Mouse (Mus musculus): ENCODE data around the gene Aff3.

The Aff3 gene

DNA sequence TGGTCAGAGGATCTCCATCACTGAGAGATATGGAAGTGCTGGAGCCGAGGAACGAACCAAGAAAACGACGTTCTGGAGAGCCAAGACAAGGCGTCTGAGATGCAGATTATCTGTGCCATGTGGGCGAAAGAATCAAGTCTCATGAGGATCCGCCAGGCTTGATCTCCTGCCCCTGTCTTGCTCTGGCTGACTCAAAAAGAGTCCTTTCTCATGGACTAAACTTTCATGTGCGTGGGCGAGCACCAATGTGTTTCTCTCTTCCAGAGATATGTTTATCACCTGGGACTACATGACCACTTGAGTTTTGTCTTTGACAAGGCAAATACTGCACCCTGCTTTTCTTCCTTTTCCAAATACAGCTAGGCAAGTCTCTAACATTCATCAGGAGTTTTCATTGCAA, 6.4 kb downstream of the Aff3 start:
- CTCF ChIA-PET, result no interaction called here

DNA sequence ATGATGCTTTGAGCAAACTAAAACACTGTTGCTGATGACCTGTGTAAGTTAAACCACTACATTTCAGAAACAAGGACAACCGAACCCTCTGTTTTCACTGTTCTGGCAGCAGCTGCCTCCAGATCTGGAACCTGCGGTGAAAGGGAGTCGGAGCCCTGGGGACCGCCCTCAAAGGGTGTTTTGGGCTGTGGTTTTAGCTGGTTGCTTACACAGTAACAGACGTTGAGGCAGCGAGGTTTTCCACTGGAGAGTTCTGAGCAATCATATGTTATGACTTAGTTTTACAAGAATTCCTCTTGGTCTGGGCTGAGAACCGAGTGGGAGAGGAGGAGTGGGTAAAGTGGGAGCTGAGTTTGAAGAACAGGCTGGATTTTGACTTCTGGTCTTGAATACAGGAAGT, 7.1 kb downstream of the Aff3 start:
- CTCF ChIA-PET, result no interaction called here

DNA sequence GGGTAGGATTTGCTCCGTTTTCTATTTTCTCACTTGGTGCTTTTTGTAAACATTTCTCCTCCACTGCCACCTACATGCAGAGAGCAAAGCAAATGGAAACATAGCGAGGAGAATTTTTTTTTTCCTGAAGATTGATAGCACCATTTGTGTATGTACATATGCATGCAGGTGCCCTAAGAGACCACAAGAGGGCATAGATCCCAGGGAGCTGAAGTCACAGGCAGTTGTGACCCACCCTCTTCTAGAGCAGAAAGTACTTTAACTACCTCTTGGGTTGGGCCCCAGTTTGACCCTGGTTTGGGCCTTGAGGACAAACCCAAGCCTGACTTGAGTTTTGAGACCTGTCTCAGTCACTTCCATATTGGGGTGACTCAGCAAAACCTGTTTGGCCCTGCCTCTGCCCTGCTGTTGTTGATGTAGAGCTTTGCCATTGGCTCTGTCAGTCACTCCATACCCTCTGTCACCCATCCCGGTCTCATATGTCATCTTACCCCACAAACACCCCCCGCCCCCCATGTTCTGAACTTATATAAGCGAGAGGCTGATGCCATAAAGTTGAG, 9.7 kb downstream of the Aff3 start:
- CTCF ChIA-PET, result interaction anchor here (0.5 to 0.9 kb wide), 3 partner anchors 9 to 575 kb away, joined by 3 to 4 read pairs (median 3); no protein-coding TSS in a partner anchor

DNA sequence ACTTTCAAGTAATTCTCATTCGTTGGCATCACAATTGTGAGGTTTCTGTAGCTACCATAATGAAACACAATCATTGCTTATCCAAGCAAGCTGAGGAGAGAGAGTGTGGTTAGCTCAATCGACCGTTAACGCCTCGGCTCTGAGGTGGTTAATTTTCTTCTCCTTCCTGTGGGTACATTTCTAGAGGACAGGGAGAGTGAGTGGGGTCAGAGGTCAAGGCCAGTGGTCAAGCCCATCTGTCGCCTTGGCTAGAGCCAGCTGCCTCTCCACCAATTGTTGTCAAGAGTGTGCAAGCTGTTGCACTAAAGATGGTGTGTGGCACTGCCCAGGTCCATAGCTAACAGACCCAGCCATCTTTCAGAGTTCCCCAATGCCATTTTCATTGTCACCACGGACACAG, 14.7 kb downstream of the Aff3 start:
- CTCF ChIA-PET, result no interaction called here

DNA sequence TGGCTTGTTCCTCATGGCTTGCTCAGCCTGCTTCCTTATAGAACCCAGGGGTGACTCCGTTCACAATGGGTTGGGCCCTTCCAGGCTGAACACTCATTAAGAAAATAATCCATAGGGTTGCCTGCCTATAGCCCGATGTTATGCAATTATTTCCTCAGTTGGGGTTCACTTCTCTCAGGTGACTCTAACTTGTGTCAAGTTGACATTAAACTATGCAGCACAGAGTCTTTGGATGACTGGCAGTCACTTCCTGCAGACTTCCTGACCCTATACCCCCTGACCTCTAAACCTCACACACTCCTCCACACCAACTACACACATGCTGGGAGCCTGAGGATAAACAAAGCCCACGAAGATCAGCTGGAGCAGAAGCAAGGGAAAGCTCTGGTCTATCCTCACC, 15.6 kb downstream of the Aff3 start:
- CTCF ChIA-PET, result no interaction called here

DNA sequence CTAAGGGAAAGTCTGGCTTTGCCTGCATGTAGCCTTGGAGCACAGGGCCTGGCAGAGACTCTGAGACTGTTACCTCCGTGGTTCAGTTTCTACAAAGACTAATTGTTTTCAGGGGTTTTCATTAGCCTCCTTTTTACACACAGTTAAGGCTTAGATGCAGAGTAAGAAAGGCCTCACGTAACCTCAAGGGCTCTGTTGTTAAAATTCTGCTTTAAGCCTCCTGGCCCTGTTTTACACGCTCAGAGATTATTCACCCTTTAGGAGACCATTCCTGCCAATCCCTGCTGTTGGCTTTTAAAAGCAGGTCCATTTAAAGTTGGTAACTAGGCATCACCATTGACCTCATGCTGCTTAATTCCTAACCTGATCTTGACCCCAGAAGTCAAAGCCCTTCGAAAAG, 22.5 kb downstream of the Aff3 start:
- CTCF ChIA-PET, result no interaction called here

DNA sequence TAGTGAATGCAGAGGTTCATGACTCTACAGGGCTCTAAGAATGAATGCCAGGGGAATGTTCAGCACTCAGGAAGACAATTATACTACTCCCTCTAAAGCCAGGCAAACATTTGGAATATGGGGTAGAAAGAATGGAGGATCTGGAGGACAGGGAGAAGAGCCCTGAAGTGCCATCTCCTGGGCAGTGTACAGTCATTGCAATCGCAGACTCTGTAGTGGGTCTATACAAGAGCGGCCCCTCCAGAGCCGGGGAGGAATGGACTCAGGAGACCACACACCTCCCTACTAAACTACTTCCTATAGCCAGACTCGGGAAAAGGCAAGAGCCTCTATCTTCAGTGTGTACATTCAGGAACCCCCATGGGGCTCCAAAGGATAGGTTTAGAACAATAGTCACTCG, 25.1 kb downstream of the Aff3 start:
- CTCF ChIA-PET, result no interaction called here

DNA sequence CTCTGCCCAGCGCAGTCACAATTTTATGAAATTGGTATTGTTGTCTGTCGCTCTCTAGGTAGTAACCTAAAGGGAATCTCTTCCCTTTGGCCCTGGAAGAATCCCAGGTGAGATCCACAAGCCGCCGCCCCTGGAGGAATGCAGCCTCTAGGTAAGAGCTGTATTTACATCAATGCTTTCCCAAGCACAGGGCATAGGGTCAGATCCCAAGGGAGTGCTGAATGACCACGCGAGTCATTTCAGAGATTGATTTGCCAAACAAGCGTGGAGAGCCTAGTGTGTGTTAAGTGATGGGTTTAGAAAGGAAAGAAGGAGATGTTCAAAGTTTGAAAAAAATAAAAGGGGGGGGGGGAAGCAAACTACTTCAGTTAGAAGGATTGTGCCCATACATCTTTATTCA, 29.2 kb downstream of the Aff3 start:
- CTCF ChIA-PET, result no interaction called here

DNA sequence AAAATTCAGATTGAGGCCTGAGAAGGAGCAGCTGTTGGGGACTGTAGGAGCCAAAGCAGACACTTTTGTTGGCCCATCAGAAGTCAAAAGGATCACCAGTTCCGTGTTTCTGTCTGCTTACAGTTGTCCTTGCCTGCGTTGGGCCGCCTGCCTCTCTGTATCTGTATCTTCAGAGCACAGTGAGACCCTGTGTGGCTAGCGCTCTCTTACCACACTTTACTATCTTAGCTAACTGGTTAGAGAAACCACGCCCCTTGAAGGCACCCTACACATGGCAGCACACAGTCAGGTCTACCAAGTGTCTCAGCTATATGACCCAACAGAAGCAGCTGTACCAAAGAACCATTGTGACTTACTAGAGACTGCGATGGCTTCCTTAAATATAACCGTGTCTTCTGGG, 30.7 kb downstream of the Aff3 start:
- CTCF ChIA-PET, result no interaction called here

DNA sequence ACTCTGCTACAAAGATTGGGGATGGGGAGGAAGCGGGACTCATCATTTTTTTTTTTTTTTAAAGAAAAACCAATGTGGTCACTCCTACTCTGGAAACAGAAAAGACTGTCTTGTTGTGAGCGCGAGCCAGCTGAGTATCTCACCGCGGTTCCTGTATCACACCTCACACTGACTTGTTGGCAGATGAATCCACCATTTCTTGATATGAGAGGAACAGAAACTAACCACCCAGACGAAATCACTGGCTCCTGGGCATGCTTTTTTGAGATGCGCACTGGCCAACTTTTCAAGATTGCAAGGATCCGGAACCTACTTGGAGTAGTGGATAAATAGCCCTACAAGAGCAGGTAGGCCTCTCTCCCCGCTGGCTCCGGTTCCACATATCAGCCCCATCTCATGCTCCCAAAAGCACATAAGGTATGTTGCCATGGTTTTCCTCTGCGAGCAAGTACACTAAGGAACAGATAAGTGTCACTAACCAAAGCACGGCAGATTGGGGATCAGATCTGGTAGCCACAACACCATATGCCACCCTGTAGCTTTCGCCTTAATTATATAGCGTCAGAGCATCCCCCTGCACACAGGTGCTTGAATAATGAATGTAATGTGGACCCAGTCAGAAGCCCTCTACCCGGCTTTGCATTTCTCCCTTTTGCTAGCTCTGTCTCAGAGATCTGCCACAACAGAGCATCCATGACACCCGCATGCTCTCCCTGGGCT, 32.1 kb downstream of the Aff3 start:
- CTCF ChIA-PET, result interaction anchor here (0.9 kb wide), 1 partner anchor 1093 kb away, joined by 6 read pairs; no protein-coding TSS in a partner anchor

DNA sequence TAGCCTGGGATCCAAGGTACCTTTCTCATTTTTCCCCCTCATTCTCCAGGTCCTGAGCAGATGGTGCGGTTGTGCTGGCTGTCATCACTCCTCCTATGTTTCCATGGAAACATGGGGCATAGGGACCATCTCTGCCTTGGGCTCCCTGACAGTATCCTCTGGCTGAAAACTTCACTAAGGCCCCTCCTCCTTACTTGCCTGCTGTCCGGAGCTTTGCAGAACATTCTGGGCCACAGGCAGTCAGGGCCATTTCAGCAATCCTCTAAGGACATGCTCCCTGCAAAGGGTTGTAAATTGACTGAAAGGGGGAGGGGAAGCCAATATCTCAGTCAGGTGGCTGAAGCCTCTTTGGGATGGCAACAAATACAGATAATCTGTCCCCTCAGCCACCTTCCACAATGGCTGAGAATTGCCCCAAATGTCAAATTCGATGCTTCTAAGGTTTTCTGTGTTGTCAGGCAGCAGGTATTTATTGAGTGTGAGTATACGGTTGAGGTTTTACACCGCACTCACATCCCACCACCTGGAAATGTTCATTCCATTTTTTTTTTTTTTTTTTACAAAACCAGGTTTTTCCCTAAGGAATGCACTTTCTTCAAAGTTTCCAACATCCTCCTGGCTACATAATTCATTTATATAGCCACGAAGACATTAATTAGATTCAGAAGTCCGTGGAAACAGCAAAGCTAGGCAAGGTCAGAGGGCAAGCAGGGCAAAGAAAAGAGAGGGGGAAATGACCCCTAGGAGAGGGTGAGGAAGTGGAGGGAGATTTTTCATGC, 33.1 kb downstream of the Aff3 start:
- CTCF ChIA-PET, result interaction anchor here (0.9 kb wide), 1 partner anchor 1092 kb away, joined by 6 read pairs; no protein-coding TSS in a partner anchor

DNA sequence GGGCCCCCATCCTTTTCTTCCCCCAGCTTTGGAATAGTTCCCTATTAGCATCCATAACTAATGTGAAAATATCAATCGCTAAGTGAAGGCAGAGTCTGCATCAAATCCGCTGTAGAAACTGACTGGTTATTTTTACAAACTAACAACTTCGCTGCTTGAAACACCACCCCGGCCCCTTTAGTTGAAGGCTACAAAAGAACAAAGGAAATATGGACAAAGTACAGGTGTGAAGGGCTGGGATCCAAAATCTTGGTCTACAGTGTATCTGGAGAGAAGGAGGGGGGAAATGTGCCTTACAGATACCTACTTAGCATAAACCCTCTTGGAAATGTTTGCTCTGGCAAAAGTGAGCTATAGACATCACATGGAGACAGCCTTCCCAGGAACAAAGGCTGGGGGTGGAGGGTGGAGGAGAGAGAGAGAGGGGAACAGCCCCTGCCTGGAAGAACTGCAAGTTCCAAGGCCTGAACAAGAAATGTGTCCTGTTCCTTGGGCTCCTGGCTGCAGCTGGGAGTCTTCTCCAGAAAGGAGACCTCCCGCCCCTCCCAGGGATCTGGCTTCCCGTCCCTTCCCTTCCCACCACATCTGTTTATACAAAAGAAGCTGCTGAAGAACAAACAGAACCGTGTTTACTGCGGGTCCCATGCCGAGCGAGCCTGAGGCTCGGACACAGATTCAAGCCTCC, 35.7 kb downstream of the Aff3 start:
- CTCF ChIA-PET, result no interaction called here

DNA sequence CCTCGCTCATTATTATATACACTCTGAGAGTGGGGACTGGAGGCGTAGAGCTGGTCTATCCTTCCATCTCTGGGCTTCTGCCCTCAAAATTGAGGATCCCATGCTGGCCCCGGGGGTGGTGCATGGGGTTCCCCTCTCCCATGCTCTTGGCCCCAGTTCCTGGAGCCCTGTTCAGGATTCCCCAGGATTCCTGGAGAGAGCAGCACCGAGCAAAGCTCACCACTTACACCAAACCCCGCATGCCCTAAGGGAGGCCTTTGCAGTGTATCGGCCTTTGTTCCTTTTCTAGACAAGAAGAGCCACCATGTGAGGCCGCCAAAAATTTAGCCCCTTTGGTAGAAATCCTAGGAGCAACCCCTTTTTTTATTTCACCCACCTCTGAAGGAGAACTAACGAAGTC, 36.3 kb downstream of the Aff3 start:
- CTCF ChIA-PET, result interaction anchor here (0.6 to 1.2 kb wide), 2 partner anchors 9 to 46 kb away, joined by 3 read pairs; no protein-coding TSS in a partner anchor

DNA sequence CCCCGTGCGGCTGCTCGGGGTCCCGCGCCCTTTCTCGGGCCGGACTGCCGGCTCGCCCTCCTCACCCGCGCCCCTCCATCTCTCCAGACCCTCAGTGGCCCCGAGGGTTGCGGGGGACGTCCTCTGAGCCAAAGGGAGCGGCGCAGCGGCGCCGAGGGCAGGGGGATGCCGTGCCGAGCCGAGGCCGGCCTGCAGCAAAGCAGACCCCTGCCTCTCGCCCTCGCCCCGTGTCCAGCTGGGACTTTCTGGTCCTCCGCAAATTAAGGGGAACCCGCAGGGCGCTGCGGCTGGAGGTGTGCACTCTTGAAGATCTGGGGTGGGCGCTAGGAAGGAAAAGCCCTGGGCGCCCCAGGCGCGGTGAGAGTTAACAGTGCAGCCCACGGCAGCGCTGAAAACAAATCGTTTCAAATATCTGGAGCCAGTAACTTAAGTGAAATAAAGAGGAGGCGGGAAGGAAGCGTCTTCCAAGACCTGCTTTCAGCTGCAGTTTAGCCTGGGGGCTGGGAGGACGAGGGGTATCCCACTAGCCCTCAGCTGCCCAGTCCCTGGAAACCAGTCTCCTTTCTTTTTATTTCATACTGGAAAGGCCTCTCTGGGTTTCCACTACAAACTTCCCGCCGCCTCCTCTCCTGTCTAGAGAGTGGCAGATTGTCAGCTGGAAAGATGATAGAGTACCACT, 36.9 kb downstream of the Aff3 start:
- CTCF ChIA-PET, result interaction anchor here (0.6 to 1.2 kb wide), 2 partner anchors 8 to 45 kb away, joined by 3 read pairs; no protein-coding TSS in a partner anchor

DNA sequence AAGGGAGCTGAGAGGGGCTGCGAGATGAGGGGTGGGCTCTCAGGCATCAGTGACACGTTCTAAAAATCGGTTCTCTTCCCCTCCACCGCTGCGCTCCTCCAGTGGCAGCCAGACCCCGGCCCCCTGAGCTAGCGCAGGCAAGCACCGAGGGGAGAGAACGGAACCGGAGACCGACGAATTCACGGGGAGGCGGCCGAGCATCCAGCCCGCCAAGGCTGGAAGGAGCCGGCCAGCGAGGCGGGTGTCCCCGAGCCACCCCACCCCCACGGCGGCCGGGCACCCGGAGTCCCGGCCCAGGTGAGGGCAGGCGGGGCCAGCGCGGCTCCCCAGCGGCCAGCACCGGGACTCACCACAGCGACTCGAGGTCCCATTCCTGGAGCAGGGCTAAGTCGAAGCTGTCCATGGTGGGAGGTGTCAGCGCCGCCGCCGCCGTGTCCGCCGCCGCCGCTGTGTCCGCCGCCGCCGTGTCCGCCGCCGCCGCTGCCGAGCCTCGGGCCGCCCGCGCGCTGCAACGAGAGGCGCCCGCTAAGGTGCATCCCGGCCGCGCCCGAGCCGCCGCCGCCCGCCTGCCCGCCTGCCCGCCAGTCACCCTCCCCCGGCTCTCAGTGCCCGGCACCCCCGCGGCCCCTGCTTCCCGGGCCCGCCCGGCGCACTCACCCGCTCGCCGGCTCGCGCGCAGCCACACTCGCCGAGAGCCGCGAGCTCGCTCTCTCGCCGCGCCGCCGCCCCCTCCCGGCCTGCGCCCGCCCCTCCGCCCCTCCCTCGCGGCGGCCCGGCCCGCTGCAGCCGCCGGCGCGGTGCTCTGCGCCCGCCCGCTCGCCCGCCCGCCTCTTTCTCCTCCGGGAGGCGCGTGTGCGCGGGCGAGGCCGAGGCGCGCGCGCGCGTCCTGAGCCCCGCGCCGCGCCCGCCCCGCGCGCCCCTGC, 37.8 kb downstream of the Aff3 start:
- CTCF ChIA-PET, result interaction anchor here (0.5 to 1.2 kb wide), 3 partner anchors 37 to 56 kb away, joined by 3 to 4 read pairs (median 3); no protein-coding TSS in a partner anchor

DNA sequence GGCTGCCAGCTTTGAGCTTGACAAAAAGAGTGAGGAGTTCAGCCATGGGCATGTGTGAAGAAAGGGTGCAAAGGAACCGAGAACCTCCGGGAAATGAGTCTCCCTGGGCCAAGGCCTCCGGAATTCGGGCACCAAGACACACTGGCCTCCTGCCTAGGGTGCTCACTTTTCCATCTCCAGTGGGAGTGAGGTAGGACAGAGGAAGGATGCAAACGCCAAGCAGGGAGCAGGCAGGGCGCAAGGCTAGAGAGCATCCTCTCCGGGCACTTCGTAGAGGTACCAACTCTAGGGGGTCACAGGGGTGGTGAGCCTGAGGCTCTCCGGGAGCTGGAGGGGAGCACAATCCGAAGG, 38.4 kb downstream of the Aff3 start:
- CTCF ChIA-PET, result interaction anchor here (1.1 kb wide), 1 partner anchor 38 kb away, joined by 3 read pairs; no protein-coding TSS in a partner anchor

DNA sequence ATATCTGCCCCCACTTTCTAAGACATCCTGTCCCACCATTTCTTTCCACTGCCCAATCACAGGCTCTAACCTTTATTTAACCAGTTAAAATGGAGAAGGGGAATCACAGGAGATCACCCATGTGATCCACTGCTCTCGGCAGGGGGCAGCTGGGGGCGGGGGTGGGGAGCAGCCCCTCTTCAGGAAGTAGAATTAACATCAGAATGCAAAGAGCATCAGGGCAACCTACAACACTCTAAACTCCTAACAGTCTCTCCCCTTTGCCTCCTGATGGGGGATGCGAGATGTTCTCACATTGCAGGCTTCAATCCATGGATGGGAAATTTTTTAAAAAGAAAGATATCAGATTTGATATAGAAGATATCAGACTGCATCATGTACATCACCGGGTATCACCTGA, 42.9 kb downstream of the Aff3 start:
- CTCF ChIA-PET, result no interaction called here

DNA sequence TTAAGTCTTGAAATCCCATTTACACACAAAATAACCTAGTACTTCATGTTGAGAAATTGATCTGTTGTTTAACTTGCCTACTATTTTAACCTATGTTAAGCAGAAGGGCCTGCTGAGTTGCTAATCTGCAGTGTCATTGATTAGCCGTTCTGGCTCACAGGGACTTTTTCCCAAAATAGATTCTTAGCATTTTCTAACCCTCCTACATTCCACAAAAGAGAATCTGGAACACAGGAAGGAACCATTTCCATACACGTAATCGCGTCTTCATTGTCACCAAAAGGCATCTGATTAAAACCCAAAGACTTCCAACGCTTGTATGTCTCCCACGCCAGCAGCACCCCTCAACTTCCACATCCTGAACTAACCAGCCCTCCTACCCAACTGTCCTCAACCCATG, 44.4 kb downstream of the Aff3 start:
- CTCF ChIA-PET, result interaction anchor here (0.6 kb wide), 3 partner anchors 23 to 74 kb away, joined by 3 read pairs; no protein-coding TSS in a partner anchor

DNA sequence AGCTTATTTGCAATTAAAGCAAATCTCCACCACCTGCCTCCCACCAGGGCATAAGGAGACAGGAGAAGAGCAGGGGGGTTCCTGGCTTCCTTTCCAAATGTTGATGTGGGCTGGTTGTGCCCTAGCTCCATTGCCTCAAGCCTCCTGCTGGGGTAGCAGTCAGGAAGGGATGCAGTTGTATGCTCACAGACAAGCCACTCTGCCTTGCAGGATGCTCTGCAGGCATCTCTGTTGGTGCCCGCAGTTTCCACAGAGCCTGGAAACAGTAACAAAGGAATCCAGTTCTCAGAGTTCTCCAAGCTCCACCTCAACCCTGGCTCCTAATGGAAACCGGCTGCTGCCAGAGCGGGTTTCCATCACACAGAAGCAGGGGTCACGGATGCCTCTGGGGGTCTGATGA, 58.0 kb downstream of the Aff3 start:
- CTCF ChIA-PET, result no interaction called here

DNA sequence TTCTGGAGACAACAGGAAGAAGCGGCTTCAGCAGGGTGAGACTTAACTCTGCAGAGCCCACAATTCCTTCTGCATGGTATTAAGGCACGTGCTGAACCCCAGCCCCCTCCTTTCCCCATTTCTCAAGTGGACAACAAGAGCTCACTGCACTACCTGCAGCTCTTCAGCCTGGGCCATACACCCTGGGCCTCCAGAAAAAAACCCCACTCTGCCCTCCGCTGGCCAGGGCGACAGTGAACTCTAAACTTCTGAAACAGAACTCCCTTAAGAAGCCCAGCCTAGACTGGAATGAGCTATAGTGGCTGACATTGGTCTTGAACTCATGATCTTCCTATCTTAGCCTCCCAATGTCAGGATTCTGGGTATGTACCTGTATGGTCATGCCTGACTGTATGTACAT, 59.3 kb downstream of the Aff3 start:
- CTCF ChIA-PET, result no interaction called here

DNA sequence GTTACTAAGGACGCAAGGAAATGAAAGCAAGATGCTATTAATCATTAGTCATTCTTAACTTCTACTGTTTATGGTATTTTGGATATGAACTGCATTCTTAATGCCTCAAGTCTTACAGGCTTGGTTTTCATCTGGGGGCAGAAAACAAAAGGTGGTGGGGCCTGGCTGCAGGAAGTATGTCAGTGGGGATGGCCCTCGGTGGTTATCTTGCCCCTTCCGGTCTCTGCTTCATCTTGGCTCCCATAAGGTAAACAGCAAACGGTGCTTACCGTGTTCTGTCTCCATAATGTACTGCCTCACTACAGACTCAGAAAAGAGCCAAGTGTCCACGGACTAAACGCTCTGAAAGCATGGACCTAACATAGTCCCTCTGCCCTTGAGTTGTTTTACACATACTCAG, 60.1 kb downstream of the Aff3 start:
- CTCF ChIA-PET, result no interaction called here

All from spleen, embryonic (tissue).